Mouse (Mus musculus): Measurements from ENCODE around the gene Smpdl3b.
"Not testable (repeated sequence)": the region's sequence is repeated elsewhere in the genome, so short reads cannot be mapped to it uniquely, and the experiment has no call there.

Smpdl3b gene

GRCm38 (mm10) chr4:132780288-132780687 is 23.2 kb upstream of the Smpdl3b start:
- DNase-seq (ENCODE audit: low read depth, low spot score), result no peak

DNA sequence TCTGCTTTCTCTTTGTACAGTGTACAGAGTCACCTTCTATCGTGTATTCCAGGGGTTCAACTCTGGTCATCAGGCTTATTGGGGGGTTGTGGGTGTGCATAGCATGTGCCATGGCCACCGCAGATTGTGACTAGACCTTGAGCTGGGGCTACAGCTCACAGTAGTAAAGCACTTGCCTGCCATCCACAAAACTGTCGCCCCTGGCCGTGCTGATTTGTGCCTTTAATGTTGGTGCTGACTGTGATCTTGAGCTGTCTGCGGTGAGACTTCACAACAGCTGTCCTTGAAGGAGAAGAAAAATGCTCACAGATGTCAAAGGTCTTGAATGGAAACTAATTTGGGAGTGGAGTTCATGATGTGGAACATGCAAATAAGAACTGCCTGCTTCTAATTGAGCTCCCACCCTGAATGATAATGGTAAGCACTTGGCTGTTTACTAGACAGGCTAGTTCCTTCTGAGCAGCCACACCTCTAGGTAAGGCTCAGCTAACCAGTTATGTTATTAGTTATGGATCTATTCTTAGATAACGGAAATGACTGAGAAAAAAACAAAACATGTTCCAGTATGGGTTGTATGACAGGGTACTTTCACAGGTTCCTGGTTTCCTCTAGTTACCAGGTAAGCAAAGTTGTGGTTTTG is 21.6 kb upstream of the Smpdl3b start:
- no peak for DNase-seq (ENCODE audit: low read depth, low spot score)

DNA sequence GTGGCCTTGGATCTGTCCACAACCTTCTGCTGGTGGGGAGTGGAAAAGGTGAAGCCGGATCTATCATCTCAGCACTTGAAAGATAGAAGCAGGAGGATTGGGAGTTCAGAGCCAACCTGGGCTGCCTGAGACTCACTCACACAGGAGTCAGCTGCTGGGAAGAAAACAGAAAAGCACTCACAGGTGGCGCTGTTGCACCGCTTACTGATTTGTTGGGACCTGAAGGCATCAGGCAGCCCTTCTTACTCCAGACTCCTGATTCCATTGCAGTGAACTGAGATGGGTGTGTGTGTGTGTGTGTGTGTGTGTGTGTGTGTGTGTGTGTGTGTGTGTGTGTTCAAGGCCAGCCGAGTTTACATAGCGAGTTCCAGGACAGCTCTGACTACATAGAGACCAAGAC is 19.7 kb upstream of the Smpdl3b start:
- no peak for DNase-seq (ENCODE audit: low read depth, low spot score)

- no peak for DNase-seq (ENCODE audit: low read depth, low spot score)
Observed at GRCm38 (mm10) chr4:132774905-132775304, 17.9 kb upstream of the Smpdl3b start.

DNA sequence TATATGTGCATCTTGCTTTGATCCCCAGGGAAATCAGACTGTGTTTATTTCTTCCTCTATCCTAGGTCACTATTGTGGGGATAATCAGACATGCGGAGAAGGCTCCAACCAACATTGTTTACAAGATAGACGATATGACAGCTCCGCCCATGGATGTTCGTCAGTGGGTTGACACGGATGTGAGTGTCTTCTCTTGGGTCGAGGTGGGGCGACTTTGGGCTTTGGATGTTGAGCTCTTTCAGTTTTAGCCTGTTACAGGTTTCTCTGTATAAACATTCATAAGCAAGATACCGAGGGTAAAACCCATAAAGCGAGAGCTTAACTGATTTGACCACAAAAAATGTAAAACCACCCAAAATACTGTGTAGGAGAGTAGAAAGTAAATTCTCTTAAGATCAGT is 14.7 kb upstream of the Smpdl3b start:
- DNase-seq (ENCODE audit: low read depth, low spot score), result no peak

DNA sequence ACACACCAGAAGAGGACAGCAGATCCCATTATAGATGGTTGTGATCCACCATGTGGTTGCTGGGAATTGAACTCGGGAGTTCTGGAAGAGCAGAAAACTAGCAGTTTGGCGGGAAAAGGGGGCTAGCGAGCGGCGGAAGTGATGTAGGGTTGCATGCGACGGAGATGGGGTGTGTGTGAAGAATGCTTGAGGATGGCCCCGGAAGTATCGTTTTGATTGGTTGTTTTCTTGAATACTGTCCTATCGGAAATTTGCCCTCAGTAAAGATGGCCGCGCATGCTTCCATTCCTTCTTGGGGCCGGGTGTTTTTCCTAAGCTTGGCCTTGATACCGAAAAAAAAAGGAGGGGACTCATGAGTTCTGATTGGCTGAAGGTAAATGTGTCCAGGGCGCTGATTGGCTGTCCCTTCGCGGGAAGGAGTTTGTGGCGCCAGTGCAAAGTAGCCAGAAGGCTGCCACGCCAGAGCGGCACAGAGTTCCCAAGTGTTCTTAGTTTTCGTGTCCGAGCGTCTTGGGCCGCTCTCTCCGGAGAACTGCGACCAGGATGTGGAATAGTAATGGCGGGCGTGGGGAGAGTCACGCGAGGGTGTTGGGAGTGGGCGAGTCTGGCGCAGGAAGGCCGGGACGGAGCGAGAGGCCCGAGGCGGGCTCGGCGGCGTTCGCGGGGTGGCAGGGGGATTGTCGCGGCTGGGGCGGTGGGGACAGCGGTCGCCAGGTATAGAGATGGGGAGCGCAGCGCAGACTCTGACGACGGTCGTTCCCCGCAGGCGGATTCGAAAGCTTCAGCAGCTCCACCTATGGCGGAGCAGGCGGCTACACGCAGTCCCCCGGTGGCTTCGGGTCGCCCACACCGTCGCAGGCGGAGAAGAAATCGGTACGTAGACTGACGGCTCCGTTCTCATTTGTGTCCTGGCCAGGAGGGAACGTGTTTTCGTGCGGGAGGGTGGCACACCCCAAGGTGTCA is 11.1 kb upstream of the Smpdl3b start, which contains the start of gene Rpa2:
Rpa2 (plus strand) TSS at position 419 of the 963 bp plus-strand sequence.
- DNase-seq (ENCODE audit: low read depth, low spot score), result peak; percentile 100

DNA sequence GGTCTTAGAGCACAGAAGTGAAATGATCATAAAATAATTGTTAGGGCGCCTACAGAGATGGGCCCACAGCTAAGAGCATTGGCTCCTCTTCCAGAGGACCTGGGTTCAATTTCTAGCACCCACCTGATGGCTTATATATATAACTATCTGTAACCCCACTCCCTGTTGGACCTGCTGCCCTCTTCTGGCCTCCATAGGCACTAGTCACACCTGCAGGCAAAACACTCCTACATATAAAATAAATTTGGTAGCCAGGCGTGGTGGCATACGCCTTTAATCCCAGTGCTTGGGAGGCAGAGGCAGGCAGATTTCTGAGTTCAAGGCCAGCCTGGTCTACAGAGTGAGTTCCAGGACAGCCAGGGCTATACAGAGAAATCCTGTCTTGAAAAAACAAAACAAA is 6.1 kb upstream of the Smpdl3b start:
- DNase-seq (ENCODE audit: low read depth, low spot score), result not testable (repeated sequence)

GRCm38 (mm10) chr4:132762602-132763001 is 5.5 kb upstream of the Smpdl3b start:
- DNase-seq (ENCODE audit: low read depth, low spot score), result no peak

DNA sequence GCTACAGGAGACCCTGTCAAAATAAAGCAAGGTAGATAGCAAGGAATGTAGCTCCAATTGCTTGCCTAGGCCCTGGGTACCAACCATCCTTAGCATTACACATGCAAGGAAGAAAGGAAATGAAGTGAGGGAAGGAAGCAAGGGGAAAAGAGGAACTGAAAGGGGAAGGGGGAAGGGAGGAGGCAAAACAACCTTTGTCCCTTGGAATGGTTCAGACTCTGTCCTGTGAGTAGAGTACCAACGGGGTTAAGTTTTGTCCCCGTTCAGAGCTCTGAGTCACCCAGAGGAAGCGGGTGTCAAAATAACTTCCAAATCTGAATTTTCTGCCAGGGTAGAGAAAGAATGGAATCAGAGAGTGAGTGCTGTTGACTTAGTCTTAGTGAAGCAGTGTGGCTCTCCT is 3.2 kb upstream of the Smpdl3b start:
- no peak for DNase-seq (ENCODE audit: low read depth, low spot score)

GRCm38 (mm10) chr4:132757633-132758351 is 740 bp upstream of the Smpdl3b start:
- no peak for DNase-seq (ENCODE audit: low read depth, low spot score)

DNA sequence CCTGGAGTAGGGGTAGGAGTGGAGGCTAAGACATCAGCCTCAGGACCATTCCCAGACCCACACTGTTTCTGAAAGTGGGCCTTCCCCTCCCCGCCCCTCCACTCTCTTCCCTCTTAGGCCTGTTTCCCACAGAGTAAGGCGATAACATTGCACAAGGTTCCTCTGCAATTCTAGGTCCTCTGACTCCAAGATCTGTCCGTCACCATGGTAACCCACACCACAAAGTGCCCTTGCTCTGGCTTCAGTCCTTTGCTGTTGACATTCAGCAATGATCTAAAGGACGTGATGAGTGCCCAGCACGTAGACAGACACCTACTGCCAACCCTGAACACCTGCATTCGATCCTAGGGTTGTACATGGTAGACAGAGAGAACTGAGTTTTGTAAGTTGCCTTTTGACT is 4.1 kb downstream of the Smpdl3b start:
- DNase-seq (ENCODE audit: low read depth, low spot score), result no peak

DNA sequence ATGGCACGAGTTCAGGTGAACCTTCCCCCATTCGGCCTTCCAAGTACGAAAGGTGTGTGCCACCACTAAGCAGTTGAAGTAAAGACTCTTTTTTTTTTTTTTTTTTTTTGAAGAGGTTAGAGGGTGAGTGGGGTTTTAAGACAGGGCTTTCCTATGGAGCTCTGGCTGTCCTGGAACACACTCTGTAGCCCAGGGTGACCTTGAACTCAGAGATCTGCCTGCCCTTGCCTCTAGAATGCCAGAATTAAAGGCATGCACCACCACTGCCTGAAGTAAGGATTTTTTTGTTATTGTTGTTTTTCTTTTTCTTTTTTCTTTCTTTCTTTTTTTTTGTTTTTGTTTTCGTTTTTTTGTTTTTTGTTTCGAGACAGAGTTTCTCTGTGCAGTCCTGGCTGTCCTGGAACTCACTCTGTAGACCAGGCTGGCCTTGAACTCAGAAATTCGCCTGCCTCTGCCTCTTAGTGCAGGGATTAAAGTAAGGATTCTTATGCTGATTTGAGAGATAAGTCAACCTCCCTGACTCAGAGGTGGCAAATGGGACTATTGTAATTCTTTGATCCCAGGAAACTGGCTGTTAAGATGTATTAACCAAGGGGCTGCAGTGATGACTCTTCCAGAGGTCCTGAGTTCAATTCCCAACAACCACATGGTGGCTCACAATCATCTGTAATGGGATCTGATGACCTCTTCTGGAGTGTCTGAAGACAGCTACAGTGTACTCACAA is 7.6 kb downstream of the Smpdl3b start:
- no peak for DNase-seq (ENCODE audit: low read depth, low spot score)

- DNase-seq (ENCODE audit: low read depth, low spot score), result no peak
Observed at GRCm38 (mm10) chr4:132748778-132749177, 8.3 kb downstream of the Smpdl3b start.

DNA sequence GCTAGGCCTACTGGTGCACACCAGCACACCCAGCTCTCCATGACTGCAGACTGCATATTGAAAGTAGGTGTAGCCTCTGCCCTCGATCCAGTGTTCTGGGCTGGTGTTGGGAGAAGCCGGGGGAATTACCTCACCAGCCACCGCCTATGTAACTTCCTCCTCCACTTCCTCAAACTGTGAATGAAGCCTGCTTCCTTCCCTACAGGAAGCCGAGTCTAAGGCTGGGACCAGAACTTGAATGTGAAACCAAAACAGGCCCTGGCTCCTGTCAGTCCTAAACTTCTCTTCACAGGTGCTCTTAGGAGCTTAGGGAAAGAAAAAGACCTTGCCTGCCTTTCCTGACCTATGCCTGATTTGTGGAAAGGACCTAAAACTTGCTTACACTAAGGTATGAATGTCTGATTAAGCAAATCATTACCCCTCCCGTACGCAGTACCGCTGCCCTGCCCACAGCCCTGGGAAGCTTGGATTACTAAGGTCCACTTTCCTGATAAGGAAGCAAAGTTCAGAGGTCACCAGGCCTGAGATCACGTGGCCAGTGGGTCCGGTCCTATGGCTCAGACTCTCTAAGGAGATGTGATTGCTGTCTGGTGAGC is 9.3 kb downstream of the Smpdl3b start:
- DNase-seq (ENCODE audit: low read depth, low spot score), result no peak

- no peak for DNase-seq (ENCODE audit: low read depth, low spot score)
Observed at GRCm38 (mm10) chr4:132746911-132747517, 10.0 kb downstream of the Smpdl3b start.

GRCm38 (mm10) chr4:132743992-132744911 is 12.8 kb downstream of the Smpdl3b start:
- DNase-seq (ENCODE audit: low read depth, low spot score), result peak; percentile 37

GRCm38 (mm10) chr4:132741491-132741890 is 15.6 kb downstream of the Smpdl3b start:
- no peak for DNase-seq (ENCODE audit: low read depth, low spot score)

DNA sequence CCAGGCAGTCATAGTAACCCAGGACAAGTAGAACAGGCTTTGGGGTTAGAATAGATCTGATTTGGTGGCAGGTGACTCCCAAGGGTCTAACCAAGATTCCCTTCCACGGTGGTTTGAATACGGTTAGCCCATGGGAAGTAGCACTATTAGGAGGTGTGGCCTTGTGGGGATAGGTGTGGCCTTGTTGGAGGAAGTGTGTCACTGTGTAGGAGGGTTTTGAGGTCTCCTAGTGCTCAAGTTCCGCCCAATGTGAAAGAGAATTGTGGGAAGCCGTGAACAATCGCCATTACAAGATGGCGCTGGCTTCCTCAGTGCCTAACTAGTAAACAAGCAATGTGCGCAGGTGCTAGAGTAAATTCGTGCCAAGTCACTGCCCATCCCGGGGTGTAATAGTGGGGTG is 19.9 kb downstream of the Smpdl3b start:
- DNase-seq (ENCODE audit: low read depth, low spot score), result not testable (repeated sequence)

GRCm38 (mm10) chr4:132735894-132736293 is 21.2 kb downstream of the Smpdl3b start:
- no peak for DNase-seq (ENCODE audit: low read depth, low spot score)

DNA sequence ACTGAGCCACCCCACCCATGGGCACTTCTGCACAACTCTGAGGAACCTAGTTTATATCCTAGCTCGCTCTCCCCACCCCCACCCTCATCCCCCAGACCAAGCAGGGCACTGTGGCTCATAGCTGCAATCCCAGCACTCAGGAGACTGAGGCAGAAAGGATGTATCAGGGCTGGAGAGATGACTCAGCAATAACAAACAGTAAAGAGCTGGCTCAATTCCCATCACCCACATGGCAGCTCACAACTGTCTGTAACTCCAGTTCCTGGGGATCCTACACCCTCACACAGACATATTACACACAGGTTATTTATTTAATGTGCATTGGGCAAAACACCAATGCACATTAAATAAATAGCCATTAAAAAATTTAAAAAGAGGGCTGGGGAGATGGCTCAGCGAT is 21.7 kb downstream of the Smpdl3b start:
- DNase-seq (ENCODE audit: low read depth, low spot score), result no peak

All from brain, embryonic 18.5 days (tissue).